14 mouse cellular contexts compared by ENCODE assay signal in genomic region chr4:47424376-47424775, GRCm38 (mm10). TPM values are rescaled to one million over a fixed set of nuclear protein-coding genes. Genes with fewer than 3 reads are reported as not detected.
DNase-seq lines count a peak whose midpoint lies in the region; ATAC-seq and TF ChIP-seq lines count a peak whose summit lies in the region.
"Had no signal": no experiment of that assay in that cellular context is flagged by ENCODE, and none has a peak within 500 bp of the region (broad histone marks: within the 10 kb centered on the region; RNA-seq: fewer than 3 reads in every experiment).

No protein-coding gene starts in this region.

- H3K4me1 ChIP-seq in forebrain, embryonic 12.5 days: peaks cover 12% of the 10 kb centered on the region
- peaks cover 47% of the 10 kb centered on the region for H3K4me1 ChIP-seq in forebrain, embryonic 10.5 days
- H3K4me1 ChIP-seq in midbrain, postnatal 0 days (ENCODE audit: insufficient read depth, low read length): no peaks in the 10 kb centered on the region
- peaks cover 31% of the 10 kb centered on the region for H3K4me1 ChIP-seq in midbrain, embryonic 10.5 days
- peaks cover 11% of the 10 kb centered on the region for H3K4me1 ChIP-seq in limb, embryonic 11.5 days (ENCODE audit: control insufficient read depth, insufficient read depth, low read length)

- peaks cover 68% of the 10 kb centered on the region for H3K27me3 ChIP-seq in forebrain, embryonic 12.5 days
- peaks cover 83% of the 10 kb centered on the region for H3K27me3 ChIP-seq in forebrain, embryonic 10.5 days (ENCODE audit: poor library complexity, severe bottlenecking)
- no peaks in the 10 kb centered on the region for H3K27me3 ChIP-seq in midbrain, postnatal 0 days (ENCODE audit: insufficient read depth, low read length)
- H3K27me3 ChIP-seq in midbrain, embryonic 10.5 days (ENCODE audit: low read depth, poor library complexity, severe bottlenecking): peaks cover 6% of the 10 kb centered on the region; the same call in 1 of the 2 replicates
- no peaks in the 10 kb centered on the region for H3K27me3 ChIP-seq in limb, embryonic 11.5 days (ENCODE audit: control insufficient read depth, insufficient read depth, low read length)
- H3K27me3 ChIP-seq: embryonic facial prominence, embryonic 12.5 days; limb, embryonic 15.5 days had no signal

- H3K27ac ChIP-seq in forebrain, embryonic 12.5 days: no peak overlapping the region
- H3K27ac ChIP-seq in forebrain, embryonic 10.5 days: no peak overlapping the region
- no peak overlapping the region for H3K27ac ChIP-seq in midbrain, postnatal 0 days (ENCODE audit: low read depth, low read length)
- H3K27ac ChIP-seq in midbrain, embryonic 10.5 days (replicated peaks): no peak overlapping the region
- no peak overlapping the region for H3K27ac ChIP-seq in limb, embryonic 11.5 days (replicated peaks; ENCODE audit: low read depth, low read length)
- H3K27ac ChIP-seq: embryonic facial prominence, embryonic 12.5 days; limb, embryonic 15.5 days had no signal

- 9% methylated on average over 2 of the region's 2 CpGs for WGBS in forebrain, embryonic 12.5 days
- 8% methylated on average over 2 of the region's 2 CpGs for WGBS in forebrain, embryonic 10.5 days
- WGBS in midbrain, postnatal 0 days: 23% methylated on average over 2 of the region's 2 CpGs
- 26% methylated on average over 2 of the region's 2 CpGs for WGBS in midbrain, embryonic 10.5 days
- WGBS in limb, embryonic 11.5 days: 2% methylated on average over 2 of the region's 2 CpGs

- TF ChIP-seq CTCF in midbrain, postnatal 0 days (IDR thresholded peaks at IDR 0.05): no peak

- peak; percentile 55; the same call in 1 of the 2 replicates for ATAC-seq in forebrain, embryonic 12.5 days (ENCODE audit: low FRiP score)
- no peak for ATAC-seq in midbrain, postnatal 0 days (ENCODE audit: low FRiP score)
- ATAC-seq in limb, embryonic 11.5 days (ENCODE audit: insufficient number of reproducible peaks, low FRiP score, low TSS enrichment, low read depth): no peak; the same call in 1 of the 2 replicates

- H3K4me3 ChIP-seq in forebrain, embryonic 12.5 days (replicated peaks): no peak overlapping the region
- H3K4me3 ChIP-seq in forebrain, embryonic 10.5 days: no peak overlapping the region
- no peak overlapping the region for H3K4me3 ChIP-seq in midbrain, postnatal 0 days (ENCODE audit: low read depth, low read length)
- no peak overlapping the region for H3K4me3 ChIP-seq in midbrain, embryonic 10.5 days
- H3K4me3 ChIP-seq in limb, embryonic 11.5 days (ENCODE audit: low read depth, low read length): no peak overlapping the region
- H3K4me3 ChIP-seq: embryonic facial prominence, embryonic 12.5 days; heart, embryonic 10.5 days; limb, embryonic 15.5 days had no signal

- no peaks in the 10 kb centered on the region for H3K9me3 ChIP-seq in forebrain, embryonic 12.5 days
- H3K9me3 ChIP-seq in forebrain, embryonic 10.5 days: no peaks in the 10 kb centered on the region
- H3K9me3 ChIP-seq in midbrain, postnatal 0 days (ENCODE audit: low read length): 0 out of 2 replicates have a peak, but pooled peaks cover 5% of the 10 kb centered on the region
- no peaks in the 10 kb centered on the region for H3K9me3 ChIP-seq in midbrain, embryonic 10.5 days (replicated peaks)
- H3K9me3 ChIP-seq in limb, embryonic 11.5 days (ENCODE audit: control insufficient read depth, low read length): no peaks in the 10 kb centered on the region
- H3K9me3 ChIP-seq: embryonic facial prominence, embryonic 12.5 days; heart, embryonic 10.5 days; limb, embryonic 15.5 days had no signal

- no peak for DNase-seq in forebrain, embryonic 10.5 days (ENCODE audit: extremely low spot score, low spot score)
- peak; percentile 26 for DNase-seq in midbrain, postnatal 0 days (ENCODE audit: low spot score)
- no peak for DNase-seq in midbrain, embryonic 10.5 days (ENCODE audit: low spot score)
- DNase-seq in limb, embryonic 11.5 days (ENCODE audit: low spot score): peak; percentile 72
- DNase-seq in left cerebral cortex, adult 11 months (ENCODE audit: low spot score): no peak
- no peak for DNase-seq in right cerebral cortex, postnatal 14 days
- DNase-seq in cerebellum, postnatal 14 days: no peak
- DNase-seq: cerebellum, adult 8-10 months; heart, postnatal 4 days; lung, embryonic 14.5 days had no signal

- no peak overlapping the region for H3K4me2 ChIP-seq in forebrain, embryonic 12.5 days
- H3K4me2 ChIP-seq in midbrain, postnatal 0 days (ENCODE audit: low read depth, low read length, poor library complexity, severe bottlenecking): no peak overlapping the region
- no peak overlapping the region for H3K4me2 ChIP-seq in limb, embryonic 11.5 days (ENCODE audit: low read depth, severe bottlenecking)
- H3K4me2 ChIP-seq: embryonic facial prominence, embryonic 12.5 days; limb, embryonic 15.5 days; lung, embryonic 14.5 days had no signal

- no peaks in the 10 kb centered on the region for H3K36me3 ChIP-seq in forebrain, embryonic 12.5 days (replicated peaks)
- no peaks in the 10 kb centered on the region for H3K36me3 ChIP-seq in forebrain, embryonic 10.5 days (replicated peaks)
- no peaks in the 10 kb centered on the region for H3K36me3 ChIP-seq in midbrain, postnatal 0 days (ENCODE audit: insufficient read depth, low read length)
- no peaks in the 10 kb centered on the region for H3K36me3 ChIP-seq in midbrain, embryonic 10.5 days
- no peaks in the 10 kb centered on the region for H3K36me3 ChIP-seq in limb, embryonic 11.5 days (ENCODE audit: control insufficient read depth, insufficient read depth, low read length)
- H3K36me3 ChIP-seq: embryonic facial prominence, embryonic 12.5 days; heart, embryonic 10.5 days; limb, embryonic 15.5 days had no signal

- no peak overlapping the region for H3K9ac ChIP-seq in forebrain, embryonic 12.5 days
- H3K9ac ChIP-seq in midbrain, postnatal 0 days (replicated peaks; ENCODE audit: low read length, poor library complexity, severe bottlenecking): no peak overlapping the region
- no peak overlapping the region for H3K9ac ChIP-seq in limb, embryonic 11.5 days (ENCODE audit: low read length)
- H3K9ac ChIP-seq: embryonic facial prominence, embryonic 12.5 days; limb, embryonic 15.5 days; lung, embryonic 14.5 days had no signal

RNA-seq across cellular contexts. Expression of gene Alg2, which starts 49.8 kb away (rescaled TPM):
- polyA plus RNA-seq in forebrain, embryonic 12.5 days (2016; fragmentation: Nextera tagmentation; extraction: Ambion mirVana): 136 and 143 TPM in 2 replicates
- 80.7 and 84.3 TPM in 2 replicates for polyA plus RNA-seq in forebrain, embryonic 10.5 days (2016; fragmentation: Nextera tagmentation; extraction: Ambion mirVana)
- total RNA-seq in midbrain, postnatal 0 days (2014; rRNA removed): 259 and 292 TPM in 2 replicates
- polyA plus RNA-seq in midbrain, postnatal 0 days (2015; fragmentation: Nextera tagmentation; extraction: Ambion mirVana): 338 and 344 TPM in 2 replicates
- 93.2 and 110 TPM in 2 replicates for polyA plus RNA-seq in midbrain, embryonic 10.5 days (2016; fragmentation: Nextera tagmentation; extraction: Ambion mirVana)
- 92.2 and 98.7 TPM in 2 replicates for polyA plus RNA-seq in limb, embryonic 11.5 days (2014; fragmentation: Nextera tagmentation; extraction: Ambion mirVana)

RNA-seq across cellular contexts. Expression of gene Sec61b, which starts 50.1 kb away (rescaled TPM):
- polyA plus RNA-seq in forebrain, embryonic 12.5 days (2016; fragmentation: Nextera tagmentation; extraction: Ambion mirVana): 299 and 325 TPM in 2 replicates
- polyA plus RNA-seq in forebrain, embryonic 10.5 days (2016; fragmentation: Nextera tagmentation; extraction: Ambion mirVana): 339 and 348 TPM in 2 replicates
- 204 and 228 TPM in 2 replicates for total RNA-seq in midbrain, postnatal 0 days (2014; rRNA removed)
- 262 and 263 TPM in 2 replicates for polyA plus RNA-seq in midbrain, postnatal 0 days (2015; fragmentation: Nextera tagmentation; extraction: Ambion mirVana)
- 339 and 378 TPM in 2 replicates for polyA plus RNA-seq in midbrain, embryonic 10.5 days (2016; fragmentation: Nextera tagmentation; extraction: Ambion mirVana)
- 459 and 468 TPM in 2 replicates for polyA plus RNA-seq in limb, embryonic 11.5 days (2014; fragmentation: Nextera tagmentation; extraction: Ambion mirVana)

Comparison
In these comparisons a context has a peak if more than half of its experiments do, and no peak if none do; other contexts are left out.
1. DNase-seq: peak in midbrain, postnatal 0 days (single experiment) and limb, embryonic 11.5 days (single experiment); none in forebrain, embryonic 10.5 days (single experiment), midbrain, embryonic 10.5 days (single experiment), left cerebral cortex, adult 11 months (single experiment), right cerebral cortex, postnatal 14 days (single experiment) and cerebellum, postnatal 14 days (0 of 2).